Mouse (Mus musculus): Measurements from ENCODE around the gene Daam2. TPM values are rescaled to one million over a fixed set of nuclear protein-coding genes. Genes with fewer than 3 reads are reported as not detected.

The Daam2 gene
- total and polyA plus RNA-seq, 2 experiments from 2014 or later = 2.2 to 12.9 TPM

GRCm38 (mm10) chr17:49474051-49474450 lies 90.1 kb downstream of the Daam2 start:
- H3K4me2 ChIP-seq (ENCODE audit: low read depth, low read length) = no peak overlapping the region
- ATAC-seq = no peak
- TF ChIP-seq CTCF (IDR thresholded peaks at IDR 0.05; ENCODE audit: low read depth) = no peak
- no peaks in the 10 kb centered on the region for H3K9me3 ChIP-seq (ENCODE audit: low read length)
- no peaks in the 10 kb centered on the region for H3K27me3 ChIP-seq (ENCODE audit: insufficient read depth, low read length)
- H3K27ac ChIP-seq = no peak overlapping the region
- no peak overlapping the region for H3K4me3 ChIP-seq (ENCODE audit: low read length)
- no peaks in the 10 kb centered on the region for H3K4me1 ChIP-seq (ENCODE audit: insufficient read depth, low read length)
- no peak for DNase-seq (ENCODE audit: low spot score)
- no peak overlapping the region for H3K9ac ChIP-seq (replicated peaks; ENCODE audit: low read length)
- 95% methylated on average over 4 of the region's 4 CpGs for WGBS
- no peaks in the 10 kb centered on the region for H3K36me3 ChIP-seq (ENCODE audit: insufficient read depth, low read length)

- Histone ChIP-seq H3K27me3 (ENCODE audit: insufficient read depth, low read length) (no peaks in the 10 kb centered on the region), H3K27ac (no peak overlapping the region), H3K4me1 (ENCODE audit: insufficient read depth, low read length) (no peaks in the 10 kb centered on the region), H3K4me2 (ENCODE audit: low read depth, low read length) (no peak overlapping the region), H3K36me3 (ENCODE audit: insufficient read depth, low read length) (no peaks in the 10 kb centered on the region), H3K9me3 (ENCODE audit: low read length) (no peaks in the 10 kb centered on the region), H3K9ac (replicated peaks; ENCODE audit: low read length) (no peak overlapping the region), H3K4me3 (ENCODE audit: low read length) (no peak overlapping the region)
- ATAC-seq = peak; percentile 69
- no peak for TF ChIP-seq CTCF (IDR thresholded peaks at IDR 0.05; ENCODE audit: low read depth)
- WGBS = 49% methylated on average over 8 of the region's 8 CpGs
- DNase-seq (ENCODE audit: low spot score) = no peak
Observed at GRCm38 (mm10) chr17:49472626-49473025, 91.5 kb downstream of the Daam2 start.

- DNase-seq (ENCODE audit: low spot score) (peak; percentile 78), ATAC-seq (0 out of 2 replicates have a peak, but pooled peaks have one; percentile 54)
- H3K4me1 ChIP-seq (ENCODE audit: insufficient read depth, low read length) = no peaks in the 10 kb centered on the region
- H3K9ac ChIP-seq (replicated peaks; ENCODE audit: low read length) = no peak overlapping the region
- H3K9me3 ChIP-seq (ENCODE audit: low read length) = no peaks in the 10 kb centered on the region
- H3K4me3 ChIP-seq (ENCODE audit: low read length) = no peak overlapping the region
- H3K36me3 ChIP-seq (ENCODE audit: insufficient read depth, low read length) = no peaks in the 10 kb centered on the region
- H3K27ac ChIP-seq = no peak overlapping the region
- peak; percentile 85 for TF ChIP-seq CTCF (IDR thresholded peaks at IDR 0.05; ENCODE audit: low read depth)
- no peaks in the 10 kb centered on the region for H3K27me3 ChIP-seq (ENCODE audit: insufficient read depth, low read length)
- no peak overlapping the region for H3K4me2 ChIP-seq (ENCODE audit: low read depth, low read length)
- 28% methylated on average over 4 of the region's 4 CpGs for WGBS
Observed at GRCm38 (mm10) chr17:49468223-49468622, 95.9 kb downstream of the Daam2 start.

GRCm38 (mm10) chr17:49464884-49465283 lies 99.3 kb downstream of the Daam2 start:
- no peak overlapping the region for H3K4me3 ChIP-seq (ENCODE audit: low read length)
- H3K9me3 ChIP-seq (ENCODE audit: low read length) = no peaks in the 10 kb centered on the region
- whole genome bisulfite sequencing = 76% methylated on average over 3 of the region's 3 CpGs
- TF ChIP-seq CTCF (IDR thresholded peaks at IDR 0.05; ENCODE audit: low read depth) = no peak
- H3K4me2 ChIP-seq (ENCODE audit: low read depth, low read length) = no peak overlapping the region
- no peaks in the 10 kb centered on the region for H3K36me3 ChIP-seq (ENCODE audit: insufficient read depth, low read length)
- no peaks in the 10 kb centered on the region for H3K27me3 ChIP-seq (ENCODE audit: insufficient read depth, low read length)
- DNase-seq (ENCODE audit: low spot score) = no peak
- ATAC-seq = no peak
- H3K9ac ChIP-seq (replicated peaks; ENCODE audit: low read length) = no peak overlapping the region
- no peaks in the 10 kb centered on the region for H3K4me1 ChIP-seq (ENCODE audit: insufficient read depth, low read length)
- H3K27ac ChIP-seq = no peak overlapping the region

GRCm38 (mm10) chr17:49458386-49458785 lies 105.8 kb downstream of the Daam2 start:
- no peak overlapping the region for H3K9ac ChIP-seq (replicated peaks; ENCODE audit: low read length)
- H3K36me3 ChIP-seq (ENCODE audit: insufficient read depth, low read length) = peaks cover 6% of the 10 kb centered on the region; the same call in 1 of the 2 replicates
- TF ChIP-seq CTCF (IDR thresholded peaks at IDR 0.05; ENCODE audit: low read depth) = no peak
- DNase-seq (ENCODE audit: low spot score) (no peak), ATAC-seq (no peak)
- no peaks in the 10 kb centered on the region for H3K27me3 ChIP-seq (ENCODE audit: insufficient read depth, low read length)
- H3K9me3 ChIP-seq (ENCODE audit: low read length) = no peaks in the 10 kb centered on the region
- no peaks in the 10 kb centered on the region for H3K4me1 ChIP-seq (ENCODE audit: insufficient read depth, low read length)
- H3K27ac ChIP-seq = no peak overlapping the region
- 95% methylated on average over 18 of the region's 18 CpGs for WGBS
- no peak overlapping the region for H3K4me3 ChIP-seq (ENCODE audit: low read length)
- no peak overlapping the region for H3K4me2 ChIP-seq (ENCODE audit: low read depth, low read length)

- no peak overlapping the region for H3K4me3 ChIP-seq (ENCODE audit: low read length)
- no peak overlapping the region for H3K27ac ChIP-seq
- ATAC-seq (no peak), DNase-seq (ENCODE audit: low spot score) (no peak)
- TF ChIP-seq CTCF (IDR thresholded peaks at IDR 0.05; ENCODE audit: low read depth) = no peak
- no peak overlapping the region for H3K9ac ChIP-seq (replicated peaks; ENCODE audit: low read length)
- peaks cover 6% of the 10 kb centered on the region; the same call in 1 of the 2 replicates for H3K36me3 ChIP-seq (ENCODE audit: insufficient read depth, low read length)
- H3K4me2 ChIP-seq (ENCODE audit: low read depth, low read length) = no peak overlapping the region
- 99% methylated on average over 3 of the region's 3 CpGs for WGBS
- H3K9me3 ChIP-seq (ENCODE audit: low read length) = no peaks in the 10 kb centered on the region
- H3K4me1 ChIP-seq (ENCODE audit: insufficient read depth, low read length) = no peaks in the 10 kb centered on the region
- no peaks in the 10 kb centered on the region for H3K27me3 ChIP-seq (ENCODE audit: insufficient read depth, low read length)
Observed at GRCm38 (mm10) chr17:49457833-49458232, 106.3 kb downstream of the Daam2 start.

GRCm38 (mm10) chr17:49456334-49456733 lies 107.8 kb downstream of the Daam2 start:
- ATAC-seq = no peak
- H3K9me3 ChIP-seq (ENCODE audit: low read length) = no peaks in the 10 kb centered on the region
- peaks cover 6% of the 10 kb centered on the region; the same call in 1 of the 2 replicates for H3K36me3 ChIP-seq (ENCODE audit: insufficient read depth, low read length)
- no peak overlapping the region for H3K27ac ChIP-seq
- no peak overlapping the region for H3K4me2 ChIP-seq (ENCODE audit: low read depth, low read length)
- H3K4me3 ChIP-seq (ENCODE audit: low read length) = no peak overlapping the region
- DNase-seq (ENCODE audit: low spot score) = no peak
- no peak overlapping the region for H3K9ac ChIP-seq (replicated peaks; ENCODE audit: low read length)
- no peaks in the 10 kb centered on the region for H3K27me3 ChIP-seq (ENCODE audit: insufficient read depth, low read length)
- 72% methylated on average over 4 of the region's 4 CpGs for WGBS
- TF ChIP-seq CTCF (IDR thresholded peaks at IDR 0.05; ENCODE audit: low read depth) = no peak
- H3K4me1 ChIP-seq (ENCODE audit: insufficient read depth, low read length) = no peaks in the 10 kb centered on the region

All from hindbrain, postnatal 0 days (tissue).